Mouse (Mus musculus) heart, adult 2 months (tissue): ENCODE measurements at regions not wholly inside any gene's neighbourhood (a gene's known extent, or its start where the extent isn't known, plus 50 kb on each side); places are given as distances from the start of the nearest gene placed in this dataset.

Source experiments
- CTCF ChIP-seq: fragments of 200-600 bp; IDR thresholded peaks from 2 replicates; pipeline ENCODE4 v1.8.1; 2022; ENCODE audit warnings: antibody characterized with exemption, mild to moderate bottlenecking, moderate library complexity
- EP300 ChIP-seq: fragments of 200-500 bp; IDR thresholded peaks from 2 replicates; pipeline ENCODE4 v1.6.1; 2011; ENCODE audit warnings: low read depth, low read length, control low read depth; ENCODE audit not compliant: insufficient read depth
- POLR2A ChIP-seq: fragments of 200-500 bp; IDR thresholded peaks from 2 replicates; pipeline ENCODE4 v1.6.1; 2011; ENCODE audit warnings: mild to moderate bottlenecking, low read depth, low read length, control low read depth; ENCODE audit not compliant: insufficient read depth

DNA sequence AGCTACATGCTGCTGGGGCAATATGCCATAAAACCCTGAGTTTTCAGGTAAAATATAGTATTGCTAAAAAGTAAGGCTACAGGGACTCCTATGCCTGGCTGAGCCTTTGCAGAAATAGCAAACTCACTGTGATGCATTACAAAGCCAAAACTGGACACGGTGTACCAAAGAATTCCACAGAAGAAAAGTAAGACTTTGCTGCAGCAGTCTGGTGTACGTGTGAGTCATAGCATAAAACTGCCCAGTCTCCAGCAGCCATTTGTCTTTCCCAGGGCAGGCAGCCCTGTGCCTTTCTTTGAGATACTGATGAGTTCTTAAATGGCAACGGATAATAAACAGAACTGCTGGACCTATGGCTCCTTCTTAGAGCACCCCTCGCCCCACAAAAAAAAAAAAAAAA is 237.9 kb upstream of the AI593442 start:
- TF ChIP-seq CTCF, result no peak
- TF ChIP-seq EP300, result no peak
- no peak for TF ChIP-seq POLR2A
